Mouse (Mus musculus) embryonic facial prominence, embryonic 13.5 days (tissue): Measurements from ENCODE around the gene Sidt1. TPM values are rescaled to one million over a fixed set of nuclear protein-coding genes. Genes with fewer than 3 reads are reported as not detected.

Experiments used
- ATAC-seq: fragments of 200-750 bp; cut with Nextera tagmentation; 2 replicates; pipeline ENCODE4 v1.8.0; 2017; ENCODE audit warnings: low read depth; ENCODE audit not compliant: insufficient number of reproducible peaks, insufficient read depth, low FRiP score, low TSS enrichment
- H3K27ac ChIP-seq: fragments of 300-500 bp; sonication (generic); 2 replicates; pipeline ENCODE4 v1.5.1; 2015; ENCODE audit warnings: moderate library complexity, mild to moderate bottlenecking, inconsistent platforms
- H3K27me3 ChIP-seq: fragments of 300-500 bp; sonication (generic); 2 replicates; pipeline ENCODE4 v1.6.1; 2015; ENCODE audit warnings: mild to moderate bottlenecking, inconsistent platforms
- H3K36me3 ChIP-seq: fragments of 300-500 bp; sonication (generic); 2 replicates; pipeline ENCODE4 v1.6.1; 2015; ENCODE audit warnings: mild to moderate bottlenecking, inconsistent platforms
- H3K4me1 ChIP-seq: fragments of 300-500 bp; sonication (generic); 2 replicates; pipeline ENCODE4 v1.6.1; 2015; ENCODE audit warnings: inconsistent platforms
- H3K4me2 ChIP-seq: fragments of 300-500 bp; sonication (generic); 2 replicates; pipeline ENCODE4 v1.6.1; 2015; ENCODE audit warnings: moderate library complexity, mild to moderate bottlenecking, inconsistent platforms
- H3K4me3 ChIP-seq: fragments of 300-500 bp; sonication (generic); 2 replicates; pipeline ENCODE4 v1.5.1; 2015; ENCODE audit warnings: mild to moderate bottlenecking, inconsistent platforms
- H3K9ac ChIP-seq: fragments of 300-500 bp; sonication (generic); 2 replicates; pipeline ENCODE4 v1.6.1; 2015; ENCODE audit warnings: mild to moderate bottlenecking, inconsistent platforms
- H3K9me3 ChIP-seq: fragments of 300-500 bp; sonication (generic); 2 replicates; pipeline ENCODE4 v1.6.1; 2016; ENCODE audit warnings: inconsistent platforms
- whole genome bisulfite sequencing: fragments of 180-500 bp; shearing (Covaris S2); methylation state at CpG from one replicate; pipeline ENCODE4 v1.1.7; 2015; ENCODE audit warnings: mixed read lengths; 5-methylcytosine and 5-hydroxymethylcytosine counted together
- polyA plus RNA-seq: library from polyadenylated mRNA; unstranded; fragments of >200 nt; fragmentation: Nextera tagmentation; extraction: Ambion mirVana; gene quantifications from 2 replicates; pipeline ENCODE4 v1.2.1, GENCODE M21; 2015

The Sidt1 gene
- polyA plus RNA-seq, 1 experiment from 2014 or later: 0.53 TPM

GRCm38 (mm10) chr16:44238835-44239263 lies 94.1 kb downstream of the Sidt1 start:
- WGBS: 45% methylated on average over 10 of the region's 10 CpGs
- no peak overlapping the region for H3K27ac ChIP-seq

GRCm38 (mm10) chr16:44237836-44238235 lies 95.2 kb downstream of the Sidt1 start:
- 67% methylated on average over 3 of the region's 3 CpGs for WGBS
- Histone ChIP-seq H3K27ac (no peak overlapping the region), H3K9ac (no peak overlapping the region), H3K4me1 (peaks cover 3% of the 10 kb centered on the region; the same call in 1 of the 2 replicates), H3K36me3 (no peaks in the 10 kb centered on the region), H3K4me3 (no peak overlapping the region), H3K9me3 (no peaks in the 10 kb centered on the region), H3K4me2 (no peak overlapping the region), H3K27me3 (no peaks in the 10 kb centered on the region)
- no peak for ATAC-seq

More at GRCm38 (mm10) chr16:44238835-44239263, 94.1 kb downstream of the Sidt1 start:
- 0 out of 2 replicates have a peak, but pooled peaks have one; percentile 7 for ATAC-seq
- H3K27me3 ChIP-seq: no peaks in the 10 kb centered on the region
- H3K4me3 ChIP-seq: no peak overlapping the region
- H3K4me2 ChIP-seq: no peak overlapping the region
- H3K36me3 ChIP-seq: no peaks in the 10 kb centered on the region
- H3K9ac ChIP-seq: no peak overlapping the region
- H3K4me1 ChIP-seq: peaks cover 3% of the 10 kb centered on the region; the same call in 1 of the 2 replicates
- H3K9me3 ChIP-seq: no peaks in the 10 kb centered on the region

GRCm38 (mm10) chr16:44233019-44233418 lies 100.0 kb downstream of the Sidt1 start:
- no peaks in the 10 kb centered on the region for H3K27me3 ChIP-seq
- H3K27ac ChIP-seq: no peak overlapping the region
- no peak overlapping the region for H3K4me3 ChIP-seq
- no peaks in the 10 kb centered on the region for H3K36me3 ChIP-seq
- no peaks in the 10 kb centered on the region for H3K9me3 ChIP-seq
- ATAC-seq: no peak
- H3K4me2 ChIP-seq: no peak overlapping the region
- H3K9ac ChIP-seq: no peak overlapping the region
- 87% methylated on average over 7 of the region's 7 CpGs for WGBS
- no peaks in the 10 kb centered on the region for H3K4me1 ChIP-seq

- H3K9me3 ChIP-seq: no peaks in the 10 kb centered on the region
- H3K27ac ChIP-seq: no peak overlapping the region
- H3K4me2 ChIP-seq: no peak overlapping the region
- WGBS: 87% methylated on average over 13 of the region's 13 CpGs
- no peak for ATAC-seq
- H3K36me3 ChIP-seq: peaks cover 6% of the 10 kb centered on the region
- no peaks in the 10 kb centered on the region for H3K4me1 ChIP-seq
- no peaks in the 10 kb centered on the region for H3K27me3 ChIP-seq
- H3K9ac ChIP-seq: no peak overlapping the region
- H3K4me3 ChIP-seq: no peak overlapping the region
Measured at GRCm38 (mm10) chr16:44226706-44227291, 106.2 kb downstream of the Sidt1 start.

GRCm38 (mm10) chr16:44221463-44221862 lies 111.5 kb downstream of the Sidt1 start:
- Histone ChIP-seq H3K27ac (no peak overlapping the region), H3K36me3 (peaks cover 56% of the 10 kb centered on the region), H3K27me3 (no peaks in the 10 kb centered on the region), H3K9me3 (no peaks in the 10 kb centered on the region), H3K4me1 (no peaks in the 10 kb centered on the region), H3K4me2 (no peak overlapping the region), H3K9ac (no peak overlapping the region), H3K4me3 (no peak overlapping the region)
- 83% methylated on average over 6 of the region's 6 CpGs for WGBS
- ATAC-seq: no peak

GRCm38 (mm10) chr16:44216417-44216816 lies 116.6 kb downstream of the Sidt1 start:
- no peaks in the 10 kb centered on the region for H3K4me1 ChIP-seq
- H3K27me3 ChIP-seq: no peaks in the 10 kb centered on the region
- peaks cover 95% of the 10 kb centered on the region for H3K36me3 ChIP-seq
- H3K9me3 ChIP-seq: no peaks in the 10 kb centered on the region
- no peak overlapping the region for H3K27ac ChIP-seq
- H3K4me2 ChIP-seq: no peak overlapping the region
- no peak for ATAC-seq
- no peak overlapping the region for H3K4me3 ChIP-seq
- WGBS: 94% methylated on average over 7 of the region's 7 CpGs
- H3K9ac ChIP-seq: no peak overlapping the region

- no peak for ATAC-seq
- Histone ChIP-seq H3K9me3 (no peaks in the 10 kb centered on the region), H3K9ac (no peak overlapping the region), H3K27ac (no peak overlapping the region), H3K4me3 (no peak overlapping the region), H3K4me1 (no peaks in the 10 kb centered on the region), H3K27me3 (no peaks in the 10 kb centered on the region), H3K4me2 (no peak overlapping the region), H3K36me3 (peaks cover 97% of the 10 kb centered on the region)
- 96% methylated on average over 9 of the region's 9 CpGs for WGBS
Measured at GRCm38 (mm10) chr16:44215513-44215912, 117.5 kb downstream of the Sidt1 start.

- no peak for ATAC-seq
- no peak overlapping the region for H3K4me2 ChIP-seq
- no peak overlapping the region for H3K4me3 ChIP-seq
- H3K27ac ChIP-seq: no peak overlapping the region
- H3K9ac ChIP-seq: no peak overlapping the region
- H3K9me3 ChIP-seq: no peaks in the 10 kb centered on the region
- no peaks in the 10 kb centered on the region for H3K27me3 ChIP-seq
- whole genome bisulfite sequencing: 92% methylated on average over 7 of the region's 7 CpGs
- peaks cover 89% of the 10 kb centered on the region for H3K36me3 ChIP-seq
- H3K4me1 ChIP-seq: no peaks in the 10 kb centered on the region
Measured at GRCm38 (mm10) chr16:44212703-44213102, 120.3 kb downstream of the Sidt1 start.

- WGBS: 92% methylated on average over 1 of the region's 1 CpGs
- no peaks in the 10 kb centered on the region for H3K9me3 ChIP-seq
- no peak overlapping the region for H3K4me3 ChIP-seq
- H3K36me3 ChIP-seq: peaks cover 82% of the 10 kb centered on the region
- H3K4me1 ChIP-seq: no peaks in the 10 kb centered on the region
- H3K27me3 ChIP-seq: no peaks in the 10 kb centered on the region
- no peak for ATAC-seq
- no peak overlapping the region for H3K27ac ChIP-seq
- no peak overlapping the region for H3K4me2 ChIP-seq
- no peak overlapping the region for H3K9ac ChIP-seq
Measured at GRCm38 (mm10) chr16:44211054-44211414, 122.0 kb downstream of the Sidt1 start.

GRCm38 (mm10) chr16:44210156-44211053 lies 122.6 kb downstream of the Sidt1 start:
- Histone ChIP-seq H3K4me2 (no peak overlapping the region), H3K9me3 (no peaks in the 10 kb centered on the region), H3K27me3 (no peaks in the 10 kb centered on the region), H3K4me3 (no peak overlapping the region), H3K27ac (no peak overlapping the region), H3K9ac (no peak overlapping the region), H3K4me1 (no peaks in the 10 kb centered on the region), H3K36me3 (peaks cover 80% of the 10 kb centered on the region)
- WGBS: 75% methylated on average over 10 of the region's 10 CpGs
- ATAC-seq: no peak

GRCm38 (mm10) chr16:44205973-44206372 lies 127.0 kb downstream of the Sidt1 start:
- H3K9me3 ChIP-seq: no peaks in the 10 kb centered on the region
- H3K27ac ChIP-seq: no peak overlapping the region
- WGBS: 86% methylated on average over 8 of the region's 8 CpGs
- H3K4me2 ChIP-seq: no peak overlapping the region
- no peak overlapping the region for H3K9ac ChIP-seq
- ATAC-seq: no peak
- H3K27me3 ChIP-seq: no peaks in the 10 kb centered on the region
- H3K36me3 ChIP-seq: peaks cover 62% of the 10 kb centered on the region
- no peaks in the 10 kb centered on the region for H3K4me1 ChIP-seq
- H3K4me3 ChIP-seq: no peak overlapping the region

GRCm38 (mm10) chr16:44204331-44204730 lies 128.7 kb downstream of the Sidt1 start:
- H3K9ac ChIP-seq: no peak overlapping the region
- peaks cover 63% of the 10 kb centered on the region for H3K36me3 ChIP-seq
- H3K27ac ChIP-seq: no peak overlapping the region
- no peaks in the 10 kb centered on the region for H3K9me3 ChIP-seq
- WGBS: 87% methylated on average over 6 of the region's 6 CpGs
- no peak overlapping the region for H3K4me2 ChIP-seq
- no peak overlapping the region for H3K4me3 ChIP-seq
- no peak for ATAC-seq
- no peaks in the 10 kb centered on the region for H3K4me1 ChIP-seq
- H3K27me3 ChIP-seq: no peaks in the 10 kb centered on the region
